Mouse (Mus musculus) small intestine, adult 2 months (tissue): ENCODE results near the gene Fam118b. TPM values are rescaled to one million over a fixed set of nuclear protein-coding genes. Genes with fewer than 3 reads are reported as not detected.

Source experiments
- H3K27ac ChIP-seq: fragments of 200-500 bp; 2 replicates; pipeline ENCODE4 v1.5.1; 2012; ENCODE audit warnings: low read depth, low read length, control low read depth, inconsistent platforms; ENCODE audit not compliant: insufficient read depth
- H3K27me3 ChIP-seq: fragments of 200-500 bp; 2 replicates; pipeline ENCODE4 v1.6.1; 2012; ENCODE audit warnings: mild to moderate bottlenecking, moderate library complexity, low read length, inconsistent platforms; ENCODE audit not compliant: control insufficient read depth, insufficient read depth
- H3K36me3 ChIP-seq: fragments of 200-500 bp; 2 replicates; pipeline ENCODE4 v1.6.1; 2012; ENCODE audit warnings: mild to moderate bottlenecking, low read length, control low read depth, inconsistent platforms; ENCODE audit not compliant: control insufficient read depth, insufficient read depth
- H3K4me1 ChIP-seq: fragments of 200-500 bp; 2 replicates; pipeline ENCODE4 v1.6.1; 2012; ENCODE audit warnings: low read length, inconsistent platforms, mixed read lengths; ENCODE audit not compliant: control insufficient read depth, insufficient read depth, insufficient read length
- H3K4me3 ChIP-seq: fragments of 200-500 bp; 2 replicates; pipeline ENCODE4 v1.5.1; 2012; ENCODE audit warnings: low read depth, mild to moderate bottlenecking, control low read depth, inconsistent platforms, low read length, moderate library complexity
- CTCF ChIP-seq: fragments of 200-500 bp; IDR thresholded peaks from 2 replicates; pipeline ENCODE4 v1.5.1; 2012; ENCODE audit warnings: low read depth, mild to moderate bottlenecking, control low read depth, inconsistent platforms, low read length, moderate library complexity, mixed read lengths; ENCODE audit not compliant: insufficient replicate concordance, insufficient read length; ENCODE audit errors: extremely low read depth
- POLR2A ChIP-seq: fragments of 200-500 bp; IDR thresholded peaks from 2 replicates; pipeline ENCODE4 v1.6.1; 2012; ENCODE audit warnings: low read depth, mild to moderate bottlenecking, control low read depth, inconsistent platforms, low read length, moderate library complexity
- WGBS: fragments of 180-500 bp; shearing (Covaris S2); methylation state at CpG from one replicate; pipeline ENCODE4 v1.1.7; 2018; 5-methylcytosine and 5-hydroxymethylcytosine counted together
- polyA plus RNA-seq: library from polyadenylated mRNA; depleted of rRNA; stranded (reverse); fragments of >200 nt; gene quantifications from 2 replicates; pipeline ENCODE4 v1.2.3, GENCODE M21; 2012; rRNA removed

The Fam118b gene
- polyA plus RNA-seq, result 10.8 and 17.2 TPM in 2 replicates

DNA sequence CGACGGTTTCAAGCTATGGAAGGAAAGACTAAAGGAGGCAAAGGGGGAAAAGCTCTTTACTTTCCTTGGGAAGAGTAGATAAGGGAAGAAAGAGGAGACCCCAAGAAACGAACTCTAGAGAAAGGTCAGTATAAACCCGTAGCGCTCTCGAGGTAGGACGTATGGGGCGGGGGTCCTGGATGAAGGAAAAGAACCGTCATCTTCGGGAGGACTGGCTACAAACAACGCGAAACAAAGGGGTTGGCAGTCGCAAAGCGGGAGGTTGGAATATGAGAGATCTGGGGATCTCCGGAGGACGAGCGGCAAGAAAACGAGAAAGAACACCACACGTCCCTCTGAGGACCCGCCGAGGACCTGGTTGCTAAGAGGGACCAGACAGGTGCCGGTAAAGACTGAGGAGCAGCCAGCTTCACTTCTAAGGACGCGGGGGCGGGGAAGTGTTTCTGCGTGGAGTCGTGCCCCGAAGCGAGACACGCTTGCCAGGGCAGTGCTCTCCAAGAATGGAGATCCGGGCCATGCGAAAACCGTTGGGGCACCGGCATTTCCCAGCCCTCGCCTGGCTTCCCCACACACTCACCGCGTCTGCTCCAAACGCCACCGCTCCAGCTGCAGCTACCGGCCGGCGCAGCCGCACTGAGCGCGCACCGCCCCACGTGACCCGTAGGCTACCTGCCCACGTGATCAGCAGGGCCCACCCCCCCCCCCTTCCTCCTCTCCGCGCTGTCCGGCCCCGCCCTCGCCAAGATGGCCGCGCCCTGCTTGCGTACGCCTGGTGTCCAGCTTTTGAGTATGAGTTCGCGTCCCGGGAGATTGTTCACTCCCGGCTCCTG lies at the start of gene Fam118b, which contains the start of gene Rpusd4:
Gene Fam118b, minus strand, starts transcription at position 660 of the 830 bp plus-strand sequence.
Gene Rpusd4, plus strand, starts transcription at position 720 of the 830 bp plus-strand sequence.
- WGBS, result under 1% methylated on average over 56 of the region's 62 CpGs
- TF ChIP-seq POLR2A, result peak; percentile 94
- TF ChIP-seq CTCF, result no peak
- Histone ChIP-seq H3K4me3 (peak within 1 kb of the TSS; percentile 98), H3K27ac (peak within 1 kb of the TSS; percentile 70), H3K27me3 (no peaks in the 10 kb centered on the region), H3K36me3 (peaks cover 5% of the 10 kb centered on the region), H3K4me1 (peaks cover 16% of the 10 kb centered on the region; the same call in 1 of the 2 replicates)

GRCm38 (mm10) chr9:35316771-35317211 lies 49.2 kb upstream of the Fam118b start:
- no peak for TF ChIP-seq CTCF
- no peak for TF ChIP-seq POLR2A
- no peaks in the 10 kb centered on the region for H3K27me3 ChIP-seq
- peaks cover 11% of the 10 kb centered on the region; the same call in 1 of the 2 replicates for H3K4me1 ChIP-seq
- H3K4me3 ChIP-seq, result no peak overlapping the region
- no peak overlapping the region for H3K27ac ChIP-seq
- WGBS, result 61% methylated on average over 3 of the region's 3 CpGs
- no peaks in the 10 kb centered on the region for H3K36me3 ChIP-seq

- Histone ChIP-seq H3K4me3 (no peak overlapping the region), H3K36me3 (no peaks in the 10 kb centered on the region), H3K27ac (no peak overlapping the region), H3K4me1 (peaks cover 6% of the 10 kb centered on the region; the same call in 1 of the 2 replicates), H3K27me3 (no peaks in the 10 kb centered on the region)
- 67% methylated on average over 1 of the region's 1 CpGs for WGBS
- TF ChIP-seq POLR2A, result no peak
- TF ChIP-seq CTCF, result no peak
Observed at GRCm38 (mm10) chr9:35314254-35314653, 46.6 kb upstream of the Fam118b start.

- H3K27ac ChIP-seq, result no peak overlapping the region
Observed at GRCm38 (mm10) chr9:35313601-35314000, 46.0 kb upstream of the Fam118b start.

GRCm38 (mm10) chr9:35312516-35312915 lies 44.9 kb upstream of the Fam118b start:
- H3K27ac ChIP-seq, result no peak overlapping the region
- H3K36me3 ChIP-seq, result no peaks in the 10 kb centered on the region
- WGBS, result 77% methylated on average over 3 of the region's 3 CpGs
- no peaks in the 10 kb centered on the region for H3K27me3 ChIP-seq
- no peak overlapping the region for H3K4me3 ChIP-seq
- no peaks in the 10 kb centered on the region for H3K4me1 ChIP-seq
- TF ChIP-seq POLR2A (no peak), CTCF (no peak)

More at GRCm38 (mm10) chr9:35313601-35314000, 46.0 kb upstream of the Fam118b start:
- Histone ChIP-seq H3K4me3 (no peak overlapping the region), H3K36me3 (no peaks in the 10 kb centered on the region), H3K4me1 (peaks cover 2% of the 10 kb centered on the region; the same call in 1 of the 2 replicates), H3K27me3 (no peaks in the 10 kb centered on the region)
- TF ChIP-seq POLR2A, result no peak
- no peak for TF ChIP-seq CTCF
- WGBS, result 59% methylated on average over 4 of the region's 4 CpGs

DNA sequence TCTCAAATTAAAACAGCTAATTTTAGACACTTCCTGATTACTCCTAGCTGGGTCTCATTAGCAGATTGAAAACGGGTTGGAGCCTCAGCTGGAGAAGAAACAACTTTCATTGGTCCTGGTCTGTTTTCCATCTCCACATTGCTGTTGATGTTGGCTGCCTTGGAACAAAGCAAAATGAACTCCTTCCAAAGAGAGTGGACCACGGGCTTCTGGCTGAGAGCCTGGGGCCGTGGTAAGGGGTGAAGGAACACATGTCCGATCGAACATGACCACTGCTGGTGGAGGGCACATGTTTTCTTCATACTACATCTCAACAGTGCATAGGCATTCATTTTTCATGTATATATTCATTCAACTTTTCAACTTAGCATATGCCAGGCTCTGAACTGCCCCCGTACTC lies 42.8 kb upstream of the Fam118b start:
- no peaks in the 10 kb centered on the region for H3K36me3 ChIP-seq
- H3K4me3 ChIP-seq, result no peak overlapping the region
- H3K27ac ChIP-seq, result no peak overlapping the region
- no peak for TF ChIP-seq POLR2A
- TF ChIP-seq CTCF, result no peak
- no peaks in the 10 kb centered on the region for H3K4me1 ChIP-seq
- no peaks in the 10 kb centered on the region for H3K27me3 ChIP-seq
- WGBS, result 88% methylated on average over 6 of the region's 6 CpGs

- Histone ChIP-seq H3K36me3 (no peaks in the 10 kb centered on the region), H3K27me3 (no peaks in the 10 kb centered on the region), H3K4me1 (no peaks in the 10 kb centered on the region), H3K4me3 (no peak overlapping the region), H3K27ac (no peak overlapping the region)
- WGBS, result 84% methylated on average over 7 of the region's 7 CpGs
- TF ChIP-seq CTCF, result no peak
Observed at GRCm38 (mm10) chr9:35307461-35307860, 39.9 kb upstream of the Fam118b start.
